Mouse (Mus musculus) left cerebral cortex, postnatal 10 days (tissue): ENCODE results near the gene Rab3il1. TPM values are rescaled to one million over a fixed set of nuclear protein-coding genes. Genes with fewer than 3 reads are reported as not detected.
A peak's percentile ranks its signal among the peaks of the same experiment; 100 is the strongest.

ENCODE experiments used
- DNase-seq, 2 experiments: peaks; one replicate each; pipeline ENCODE4 v3.0.0; 2021 to 2022; ENCODE audit warnings: low spot score in 2 of 2, mixed read lengths in 1 of 2; ENCODE audit errors: extremely low spot score in 1 of 2
- intact Hi-C: fragments of 180-260 bp; cut with DNase I; formaldehyde crosslinking; loops from one replicate; pipeline ENCODE4 v1.15.1; 2025
- total RNA-seq, 2 experiments: library from RNA; stranded (reverse); gene quantifications; 2 replicates each; pipeline ENCODE4 v1.2.3; 2021

The Rab3il1 gene
- total RNA-seq, 2 experiments from 2014 or later, result 9.7 to 10.9 TPM

GRCm38 (mm10) chr19:10029746-10030145 is 28.3 kb downstream of the Rab3il1 start:
- intact Hi-C loops, result no loop called here
- DNase-seq, result no peak

GRCm38 (mm10) chr19:10033211-10033973 is 31.9 kb downstream of the Rab3il1 start:
- intact Hi-C loops, result no loop called here
- peak; percentile 52 to 55 for DNase-seq

GRCm38 (mm10) chr19:10034356-10034755 is 32.9 kb downstream of the Rab3il1 start:
- intact Hi-C loops, result loop anchor here (2.0 kb wide), 1 partner anchor 34 kb away; the partner anchor contains the start of genes Best1 and Rab3il1
- no peak for DNase-seq

- intact Hi-C loops, result loop anchor here (2.0 kb wide), 1 partner anchor 34 kb away; the partner anchor contains the start of genes Best1 and Rab3il1
- DNase-seq, result peak in 1 of 2 experiments; percentile 83
Observed at GRCm38 (mm10) chr19:10034785-10035447, 33.4 kb downstream of the Rab3il1 start.

GRCm38 (mm10) chr19:10037534-10037933 is 36.1 kb downstream of the Rab3il1 start:
- intact Hi-C loops, result no loop called here
- DNase-seq, result no peak

- no peak for DNase-seq
- intact Hi-C loops, result no loop called here
Observed at GRCm38 (mm10) chr19:10038364-10038763, 36.9 kb downstream of the Rab3il1 start.

GRCm38 (mm10) chr19:10038910-10039309 is 37.4 kb downstream of the Rab3il1 start:
- intact Hi-C loops, result no loop called here
- peak in 1 of 2 experiments; percentile 63 for DNase-seq

GRCm38 (mm10) chr19:10039615-10040014 is 38.1 kb downstream of the Rab3il1 start:
- no peak for DNase-seq
- intact Hi-C loops, result no loop called here

GRCm38 (mm10) chr19:10040866-10041387 is 39.5 kb downstream of the Rab3il1 start:
- intact Hi-C loops, result no loop called here
- DNase-seq, result no peak

- intact Hi-C loops, result no loop called here
- peak; percentile 60 to 91 for DNase-seq
Observed at GRCm38 (mm10) chr19:10041388-10042148, 40.1 kb downstream of the Rab3il1 start, which contains the start of gene Fads3. Gene Fads3 (plus strand): TSS chr19:10041569.

GRCm38 (mm10) chr19:10042232-10042631 is 40.8 kb downstream of the Rab3il1 start:
- intact Hi-C loops, result no loop called here
- DNase-seq, result peak in 1 of 2 experiments; percentile 46

- no peak for DNase-seq
- intact Hi-C loops, result no loop called here
Observed at GRCm38 (mm10) chr19:10042816-10043215, 41.3 kb downstream of the Rab3il1 start.

GRCm38 (mm10) chr19:10043643-10044042 is 42.2 kb downstream of the Rab3il1 start:
- intact Hi-C loops, result no loop called here
- peak in 1 of 2 experiments; percentile 64 for DNase-seq

GRCm38 (mm10) chr19:10045707-10046106 is 44.2 kb downstream of the Rab3il1 start:
- intact Hi-C loops, result no loop called here
- no peak for DNase-seq

- no peak for DNase-seq
- intact Hi-C loops, result no loop called here
Observed at GRCm38 (mm10) chr19:10046346-10046745, 44.9 kb downstream of the Rab3il1 start.

GRCm38 (mm10) chr19:10046983-10047382 is 45.5 kb downstream of the Rab3il1 start:
- intact Hi-C loops, result no loop called here
- no peak for DNase-seq

- DNase-seq, result no peak
- intact Hi-C loops, result no loop called here
Observed at GRCm38 (mm10) chr19:10049533-10049932, 48.1 kb downstream of the Rab3il1 start.

- no peak for DNase-seq
Observed at GRCm38 (mm10) chr19:10050438-10050837, 49.0 kb downstream of the Rab3il1 start.

GRCm38 (mm10) chr19:10052698-10053097 is 51.2 kb downstream of the Rab3il1 start:
- intact Hi-C loops, result no loop called here

More at GRCm38 (mm10) chr19:10050438-10050837, 49.0 kb downstream of the Rab3il1 start:
- intact Hi-C loops, result no loop called here

More at GRCm38 (mm10) chr19:10052698-10053097, 51.2 kb downstream of the Rab3il1 start:
- DNase-seq, result no peak
